Mouse (Mus musculus) spleen, adult 2 months (tissue): Measurements from ENCODE around the gene Tmem59. TPM values are rescaled to one million over a fixed set of nuclear protein-coding genes. Genes with fewer than 3 reads are reported as not detected.

Source experiments
- DNase-seq, 2 experiments: peaks; one replicate each; pipeline versions ENCODE4 v3.0.0 to v3.0.0-alpha.2; 2012 to 2021; ENCODE audit warnings: low spot score in 2 of 2, low read depth in 1 of 2
- H3K27ac ChIP-seq: fragments of 200-500 bp; 2 replicates; pipeline ENCODE4 v1.5.1; 2012; ENCODE audit warnings: low read length, inconsistent platforms; ENCODE audit not compliant: insufficient read depth
- H3K27me3 ChIP-seq: fragments of 200-500 bp; 2 replicates; pipeline ENCODE4 v1.6.1; 2012; ENCODE audit warnings: mild to moderate bottlenecking, moderate library complexity, low read length, inconsistent platforms; ENCODE audit not compliant: control insufficient read depth, insufficient read depth
- H3K36me3 ChIP-seq: fragments of 200-500 bp; 2 replicates; pipeline ENCODE4 v1.6.1; 2012; ENCODE audit warnings: mild to moderate bottlenecking, low read length, inconsistent platforms; ENCODE audit not compliant: control insufficient read depth, insufficient read depth
- H3K4me1 ChIP-seq: fragments of 200-500 bp; 2 replicates; pipeline ENCODE4 v1.6.1; 2011; ENCODE audit warnings: inconsistent platforms; ENCODE audit not compliant: control insufficient read depth, insufficient read depth, insufficient read length
- H3K4me3 ChIP-seq: fragments of 200-500 bp; 2 replicates; pipeline ENCODE4 v1.5.1; 2011; ENCODE audit warnings: mild to moderate bottlenecking, inconsistent platforms; ENCODE audit not compliant: insufficient read depth, insufficient read length; ENCODE audit errors: extremely low read depth
- CTCF ChIP-seq: fragments of 200-500 bp; IDR thresholded peaks from 2 replicates; pipeline ENCODE4 v1.5.1; 2011; ENCODE audit warnings: mild to moderate bottlenecking, inconsistent platforms; ENCODE audit not compliant: insufficient read depth, insufficient read length, insufficient replicate concordance; ENCODE audit errors: extremely low read depth
- POLR2A ChIP-seq: fragments of 200-500 bp; IDR thresholded peaks from 2 replicates; pipeline ENCODE4 v1.6.1; 2011; ENCODE audit warnings: low read depth, low read length, inconsistent platforms
- WGBS: fragments of 180-500 bp; shearing (Covaris S2); methylation state at CpG from one replicate; pipeline ENCODE4 v1.1.7; 2018; 5-methylcytosine and 5-hydroxymethylcytosine counted together
- polyA plus RNA-seq: library from polyadenylated mRNA; depleted of rRNA; stranded (reverse); fragments of >200 nt; gene quantifications from 2 replicates; pipeline ENCODE4 v1.2.3, GENCODE M21; 2012

Tmem59 gene
- polyA plus RNA-seq, 1 experiment = 116 TPM

- Histone ChIP-seq H3K27ac (no peak overlapping the region), H3K4me3 (no peak overlapping the region), H3K4me1 (no peaks in the 10 kb centered on the region), H3K27me3 (no peaks in the 10 kb centered on the region), H3K36me3 (peaks cover 52% of the 10 kb centered on the region)
- TF ChIP-seq POLR2A (no peak), CTCF (no peak)
- no peak for DNase-seq
- WGBS = 77% methylated on average over 3 of the region's 3 CpGs
Measured at GRCm38 (mm10) chr4:107193841-107194240, 15.6 kb downstream of the Tmem59 start.

GRCm38 (mm10) chr4:107196454-107196853 lies 18.3 kb downstream of the Tmem59 start:
- no peak for DNase-seq
- Histone ChIP-seq H3K36me3 (peaks cover 46% of the 10 kb centered on the region), H3K4me1 (no peaks in the 10 kb centered on the region), H3K4me3 (no peak overlapping the region), H3K27me3 (no peaks in the 10 kb centered on the region), H3K27ac (no peak overlapping the region)
- 76% methylated on average over 2 of the region's 2 CpGs for WGBS
- TF ChIP-seq POLR2A = no peak
- TF ChIP-seq CTCF = no peak

GRCm38 (mm10) chr4:107198072-107198471 lies 19.9 kb downstream of the Tmem59 start:
- Histone ChIP-seq H3K4me1 (no peaks in the 10 kb centered on the region), H3K27me3 (no peaks in the 10 kb centered on the region), H3K27ac (no peak overlapping the region), H3K4me3 (no peak overlapping the region), H3K36me3 (peaks cover 51% of the 10 kb centered on the region)
- TF ChIP-seq CTCF (no peak), POLR2A (no peak)
- no peak for DNase-seq
- WGBS = 88% methylated on average over 5 of the region's 5 CpGs

- Histone ChIP-seq H3K4me1 (no peaks in the 10 kb centered on the region), H3K36me3 (peaks cover 45% of the 10 kb centered on the region), H3K27ac (no peak overlapping the region), H3K4me3 (no peak overlapping the region), H3K27me3 (no peaks in the 10 kb centered on the region)
- WGBS = 73% methylated on average over 3 of the region's 3 CpGs
- no peak for DNase-seq
- TF ChIP-seq CTCF (no peak), POLR2A (no peak)
Measured at GRCm38 (mm10) chr4:107201779-107202178, 23.6 kb downstream of the Tmem59 start.

GRCm38 (mm10) chr4:107203001-107203400 lies 24.8 kb downstream of the Tmem59 start:
- Histone ChIP-seq H3K27me3 (no peaks in the 10 kb centered on the region), H3K4me3 (no peak overlapping the region), H3K4me1 (no peaks in the 10 kb centered on the region), H3K36me3 (peaks cover 38% of the 10 kb centered on the region), H3K27ac (no peak overlapping the region)
- no peak for DNase-seq
- no peak for TF ChIP-seq CTCF
- no peak for TF ChIP-seq POLR2A
- WGBS = 73% methylated on average over 7 of the region's 7 CpGs

- WGBS = 96% methylated on average over 2 of the region's 2 CpGs
Measured at GRCm38 (mm10) chr4:107207016-107207415, 28.8 kb downstream of the Tmem59 start.

GRCm38 (mm10) chr4:107208880-107209279 lies 30.7 kb downstream of the Tmem59 start, which contains the start of gene Ldlrad1:
Gene Ldlrad1, plus strand, starts transcription at chr4:107209180.
- Histone ChIP-seq H3K4me3 (no peak within 1 kb of the TSS), H3K27ac (no peak within 1 kb of the TSS), H3K27me3 (no peaks in the 10 kb centered on the region), H3K4me1 (peaks cover 5% of the 10 kb centered on the region), H3K36me3 (peaks cover 11% of the 10 kb centered on the region)
- TF ChIP-seq CTCF (no peak), POLR2A (no peak)
- WGBS = 96% methylated on average over 3 of the region's 3 CpGs
- DNase-seq = no peak

More at GRCm38 (mm10) chr4:107207016-107207415, 28.8 kb downstream of the Tmem59 start:
- Histone ChIP-seq H3K4me3 (no peak overlapping the region), H3K27me3 (no peaks in the 10 kb centered on the region), H3K27ac (no peak overlapping the region), H3K4me1 (peaks cover 3% of the 10 kb centered on the region; the same call in 1 of the 2 replicates), H3K36me3 (peaks cover 20% of the 10 kb centered on the region)
- TF ChIP-seq CTCF = no peak
- no peak for TF ChIP-seq POLR2A
- DNase-seq = no peak
